Mouse (Mus musculus): Measurements from ENCODE around the gene Gm21488. TPM values are rescaled to one million over a fixed set of nuclear protein-coding genes. Genes with fewer than 3 reads are reported as not detected.
"Not testable (repeated sequence)": the region's sequence is repeated elsewhere in the genome, so short reads cannot be mapped to it uniquely, and the experiment has no call there.

Gene Gm21488
- polyA plus RNA-seq (2012; rRNA removed), result not detected in 2 replicates

DNA sequence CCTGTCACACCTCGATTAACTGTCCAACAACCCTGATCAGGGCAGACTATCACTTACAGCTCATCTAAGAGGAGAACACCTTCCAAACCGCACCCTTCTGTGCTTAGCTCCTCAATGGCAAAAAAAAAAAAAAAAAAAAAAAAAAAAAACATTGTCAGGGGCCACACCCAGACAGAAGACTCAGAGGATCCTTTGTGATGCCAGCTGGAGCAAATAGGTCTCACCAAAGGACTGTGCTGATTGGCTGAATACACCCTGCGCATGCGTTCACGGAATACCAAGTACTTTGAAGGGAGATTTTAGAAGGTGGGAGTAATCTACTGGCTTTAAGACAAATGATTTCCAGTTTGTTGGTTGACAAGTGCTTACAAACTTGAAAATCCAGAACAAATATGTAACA, at the start of gene Gm21488:
Gm21488 (minus strand) TSS at position 101 of the 400 bp plus-strand sequence.
- not testable (repeated sequence) for H3K27me3 ChIP-seq (replicated peaks; ENCODE audit: control insufficient read depth, insufficient read depth, low read length); H3K4me3 ChIP-seq (ENCODE audit: insufficient read depth, low read depth, low read length); DNase-seq; H3K27ac ChIP-seq (ENCODE audit: insufficient read depth, low read depth, low read length); H3K36me3 ChIP-seq (ENCODE audit: control insufficient read depth, insufficient read depth, low read length); H3K4me1 ChIP-seq (ENCODE audit: control insufficient read depth, insufficient read depth, low read length)
- no CpG with 5 or more reads among the region's 5 CpGs for WGBS
